Mouse (Mus musculus): ENCODE data around the gene Dus1l.

GRCm38 (mm10) chr11:120822831-120823550 lies 26.8 kb upstream of the Dus1l start:
- TF ChIP-seq CTCF (IDR thresholded peaks at IDR 0.05; ENCODE audit: insufficient read depth, low read length) (no peak), POLR2A (IDR thresholded peaks at IDR 0.05; ENCODE audit: borderline replicate concordance, extremely low read depth, low read depth, low read length) (peak; percentile 38; the same call in 1 of the 2 replicates)
